Mouse (Mus musculus) MN1 (cell line): Measurements from ENCODE around the gene Prlhr.

ENCODE experiments used
- DNase-seq: peaks from one replicate; pipeline ENCODE4 v3.0.0-alpha.2; 2016; ENCODE audit warnings: low spot score

Gene Prlhr

GRCm38 (mm10) chr19:60432347-60433129, 35.6 kb downstream of the Prlhr start:
- peak; percentile 60 for DNase-seq

- DNase-seq = peak; percentile 43
Measured at GRCm38 (mm10) chr19:60417611-60418010, 50.5 kb downstream of the Prlhr start.
